Mouse (Mus musculus) G1E (cell line): Measurements from ENCODE around the gene B3gat1. TPM values are rescaled to one million over a fixed set of nuclear protein-coding genes. Genes with fewer than 3 reads are reported as not detected.
A peak's percentile ranks its signal among the peaks of the same experiment; 100 is the strongest.

Experiments
- ATAC-seq: 2 replicates; pipeline ENCODE4 v1.8.0; 2016; ENCODE audit warnings: mild to moderate bottlenecking; ENCODE audit not compliant: insufficient number of reproducible peaks, poor library complexity, low FRiP score, severe bottlenecking; ENCODE audit errors: extremely low read depth
- DNase-seq: peaks from one replicate; pipeline ENCODE4 v3.0.0; 2012; ENCODE audit warnings: low spot score
- H3K27me3 ChIP-seq: 2 replicates; pipeline ENCODE4 v1.6.1; 2012; ENCODE audit warnings: mild to moderate bottlenecking, low read length, inconsistent platforms; ENCODE audit not compliant: insufficient read depth
- H3K36me3 ChIP-seq: replicated peaks from 2 replicates; pipeline ENCODE3; 2012; ENCODE audit warnings: mild to moderate bottlenecking, inconsistent platforms
- H3K4me1 ChIP-seq: 2 replicates; pipeline ENCODE4 v1.6.1; 2012; ENCODE audit warnings: low read depth, low read length, inconsistent platforms, mixed read lengths; ENCODE audit not compliant: insufficient read depth
- H3K4me3 ChIP-seq: 2 replicates; pipeline ENCODE4 v1.5.1; 2012; ENCODE audit warnings: low read depth, mild to moderate bottlenecking, inconsistent platforms, low read length, moderate library complexity, mixed read lengths
- H3K9me3 ChIP-seq: replicated peaks from 2 replicates; pipeline ENCODE4 v1.6.1; 2012; ENCODE audit warnings: inconsistent platforms
- CTCF ChIP-seq: IDR thresholded peaks from 2 replicates; pipeline ENCODE4 v1.5.1; 2012; ENCODE audit warnings: low read depth, low read length, inconsistent platforms, mixed read lengths
- GATA1 ChIP-seq: IDR thresholded peaks from 2 replicates; pipeline ENCODE4 v1.6.1; 2012; ENCODE audit warnings: borderline replicate concordance, low read length, inconsistent platforms, mixed read lengths
- GATA2 ChIP-seq: IDR thresholded peaks from 2 replicates; pipeline ENCODE4 v1.6.1; 2012; ENCODE audit warnings: low read depth, low read length, inconsistent platforms, borderline replicate concordance
- POLR2AphosphoS5 ChIP-seq: IDR thresholded peaks from 2 replicates; pipeline ENCODE4 v1.6.1; 2012; ENCODE audit warnings: low read depth, low read length, inconsistent platforms; ENCODE audit not compliant: insufficient replicate concordance
- TAL1 ChIP-seq: conservative IDR thresholded peaks from 2 replicates; pipeline ENCODE4 v1.6.1; 2012; ENCODE audit warnings: low read depth, low read length, inconsistent platforms, mixed read lengths
- polyA plus RNA-seq: library from polyadenylated mRNA; stranded (reverse); fragments of >175 nt; gene quantifications from 2 replicates; pipeline ENCODE4 v1.2.3, GENCODE M21; 2012
- total RNA-seq, 2 experiments: library from RNA; stranded (forward) in 1 of 2; stranded (reverse) in 1 of 2; fragments of 200-1000 nt in 1 of 2; fragments of >200 nt in 1 of 2; fragmentation: Nextera tagmentation in 1 of 2; gene quantifications; 2 replicates each; pipeline ENCODE4 v1.2.3; 2014 to 2017

B3gat1 gene
- total and polyA plus RNA-seq, 3 experiments: 0.11 TPM; not detected in 2

DNA sequence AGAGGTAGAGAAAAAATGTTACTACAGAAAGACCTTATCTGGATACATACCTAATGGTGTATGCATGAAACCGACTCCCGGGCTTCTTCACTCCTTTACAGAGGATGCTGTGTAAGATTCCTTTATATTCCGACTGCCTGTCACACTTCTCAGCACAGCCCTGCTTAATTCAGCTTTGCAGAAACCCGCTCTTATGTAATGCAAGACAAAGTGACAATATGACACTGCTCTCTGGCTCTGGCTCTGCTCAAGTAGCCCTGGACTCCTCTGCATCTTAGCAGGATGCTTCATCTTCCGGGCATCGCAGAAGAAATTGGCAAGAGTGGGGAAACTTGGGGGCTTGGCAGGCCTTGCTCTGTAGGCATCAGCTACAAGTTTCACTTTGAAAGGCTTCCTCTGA is 28.9 kb downstream of the B3gat1 start:
- no peak overlapping the region for H3K4me3 ChIP-seq
- H3K36me3 ChIP-seq: no peaks in the 10 kb centered on the region
- H3K4me1 ChIP-seq: no peaks in the 10 kb centered on the region
- H3K9me3 ChIP-seq: no peaks in the 10 kb centered on the region
- TF ChIP-seq GATA1: no peak
- TF ChIP-seq GATA2: no peak
- no peak for TF ChIP-seq CTCF
- no peak for TF ChIP-seq POLR2AphosphoS5
- TF ChIP-seq TAL1: no peak
- DNase-seq: no peak
- no peaks in the 10 kb centered on the region for H3K27me3 ChIP-seq
- ATAC-seq: no peak

DNA sequence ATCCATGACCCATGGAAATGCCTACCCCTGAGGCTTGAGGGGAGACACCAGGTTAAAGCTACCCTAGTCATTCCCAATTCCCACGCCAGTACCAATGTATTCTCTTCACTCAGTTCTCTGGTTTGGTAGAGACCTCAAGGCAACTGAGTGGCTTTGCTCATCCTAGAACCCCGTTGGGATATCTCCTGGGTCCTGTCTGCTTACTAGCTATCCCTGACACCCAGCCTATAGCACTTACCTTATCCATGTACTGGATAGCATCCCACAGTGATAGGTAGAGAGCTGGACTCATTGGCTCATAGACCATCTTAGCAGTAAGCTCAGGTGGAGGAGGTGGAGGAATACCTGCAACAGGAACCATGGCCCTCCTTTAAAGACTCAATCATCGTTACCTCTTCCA is 34.7 kb downstream of the B3gat1 start:
- H3K4me3 ChIP-seq: no peak overlapping the region
- DNase-seq (no peak), ATAC-seq (no peak)
- no peaks in the 10 kb centered on the region for H3K27me3 ChIP-seq
- no peaks in the 10 kb centered on the region for H3K4me1 ChIP-seq
- TF ChIP-seq GATA1 (no peak), CTCF (no peak), GATA2 (no peak), TAL1 (no peak), POLR2AphosphoS5 (no peak)
- H3K9me3 ChIP-seq: no peaks in the 10 kb centered on the region
- no peaks in the 10 kb centered on the region for H3K36me3 ChIP-seq

GRCm38 (mm10) chr9:26775700-26776099 is 42.2 kb downstream of the B3gat1 start:
- TF ChIP-seq CTCF (no peak), TAL1 (no peak), POLR2AphosphoS5 (no peak), GATA2 (no peak), GATA1 (no peak)
- Histone ChIP-seq H3K36me3 (no peaks in the 10 kb centered on the region), H3K4me1 (no peaks in the 10 kb centered on the region), H3K4me3 (no peak overlapping the region), H3K9me3 (no peaks in the 10 kb centered on the region), H3K27me3 (no peaks in the 10 kb centered on the region)
- no peak for ATAC-seq
- DNase-seq: no peak

DNA sequence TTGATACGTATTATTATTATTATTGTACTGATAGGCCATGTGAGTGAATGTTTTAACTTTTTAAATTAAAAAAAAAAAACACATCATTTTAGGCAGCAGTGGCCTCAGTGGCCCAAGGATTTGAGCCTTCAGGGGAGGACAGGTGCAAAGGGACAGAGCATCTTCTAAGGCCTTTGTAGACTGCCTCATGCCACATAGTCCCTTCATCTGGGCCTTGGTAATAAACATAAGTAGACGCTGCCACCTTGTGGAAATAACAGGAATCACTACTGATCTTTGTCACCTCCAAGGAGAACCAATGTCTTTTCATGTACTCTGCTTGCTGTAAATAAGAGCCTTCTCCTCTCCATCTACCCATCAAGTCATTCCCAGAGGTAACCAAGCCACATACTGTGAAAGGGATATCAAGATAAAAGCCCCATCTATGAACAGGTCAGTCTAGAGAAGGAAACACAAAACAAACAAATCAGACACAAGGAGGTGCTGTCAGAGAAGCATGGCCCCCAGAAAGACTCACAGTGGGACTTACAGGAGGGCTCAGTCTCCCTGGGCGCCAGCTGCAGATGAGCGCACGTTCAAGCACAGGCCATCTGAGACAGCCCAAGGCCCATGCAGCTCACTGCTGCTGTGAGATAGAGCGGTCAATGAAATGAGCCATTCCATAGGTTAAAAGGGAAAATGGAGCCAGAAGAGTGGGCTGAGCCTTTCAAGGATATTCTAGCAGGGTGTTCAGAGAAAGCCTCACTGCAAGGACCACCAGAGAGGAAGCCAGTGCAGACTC is 42.8 kb downstream of the B3gat1 start:
- DNase-seq (no peak), ATAC-seq (peak; percentile 40; the same call in 1 of the 2 replicates)
- H3K36me3 ChIP-seq: no peaks in the 10 kb centered on the region
- H3K27me3 ChIP-seq: no peaks in the 10 kb centered on the region
- TF ChIP-seq GATA2 (no peak), TAL1 (no peak), CTCF (peak; percentile 30; the same call in 1 of the 2 replicates)
- no peaks in the 10 kb centered on the region for H3K4me1 ChIP-seq
- H3K4me3 ChIP-seq: no peak overlapping the region
- no peaks in the 10 kb centered on the region for H3K9me3 ChIP-seq

DNA sequence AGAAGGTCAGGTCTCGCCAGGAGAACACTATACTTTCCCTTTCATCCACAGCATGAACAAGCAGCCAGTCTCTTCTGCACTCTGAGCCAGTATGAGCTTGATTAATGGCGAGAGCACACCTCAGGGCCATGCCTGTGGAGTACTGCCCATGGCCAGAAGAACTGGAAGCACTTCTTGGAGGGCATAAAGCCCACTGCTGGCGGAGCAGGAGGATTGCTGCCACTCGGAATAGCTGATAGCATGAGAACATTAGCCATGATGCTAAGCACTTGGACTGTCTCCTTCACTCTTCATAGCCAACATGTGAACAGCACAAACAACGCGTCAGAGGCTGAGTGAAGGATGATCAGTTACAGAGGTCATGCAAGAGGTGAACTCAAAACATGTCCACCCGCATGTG is 44.9 kb downstream of the B3gat1 start:
- no peak overlapping the region for H3K4me3 ChIP-seq
- H3K4me1 ChIP-seq: no peaks in the 10 kb centered on the region
- DNase-seq (no peak), ATAC-seq (no peak)
- TF ChIP-seq POLR2AphosphoS5 (no peak), GATA1 (no peak), CTCF (no peak), GATA2 (no peak), TAL1 (no peak)
- no peaks in the 10 kb centered on the region for H3K36me3 ChIP-seq
- H3K9me3 ChIP-seq: no peaks in the 10 kb centered on the region
- no peaks in the 10 kb centered on the region for H3K27me3 ChIP-seq

GRCm38 (mm10) chr9:26783414-26783975 is 50.0 kb downstream of the B3gat1 start:
- Histone ChIP-seq H3K27me3 (no peaks in the 10 kb centered on the region), H3K4me1 (no peaks in the 10 kb centered on the region), H3K4me3 (no peak overlapping the region), H3K36me3 (no peaks in the 10 kb centered on the region), H3K9me3 (no peaks in the 10 kb centered on the region)
- no peak for DNase-seq
- TF ChIP-seq POLR2AphosphoS5: no peak
- no peak for TF ChIP-seq GATA1
- TF ChIP-seq CTCF: no peak
- TF ChIP-seq GATA2: no peak
- TF ChIP-seq TAL1: no peak
- ATAC-seq: no peak
